26 mouse cellular contexts compared by ENCODE assay signal in the genomic region with DNA sequence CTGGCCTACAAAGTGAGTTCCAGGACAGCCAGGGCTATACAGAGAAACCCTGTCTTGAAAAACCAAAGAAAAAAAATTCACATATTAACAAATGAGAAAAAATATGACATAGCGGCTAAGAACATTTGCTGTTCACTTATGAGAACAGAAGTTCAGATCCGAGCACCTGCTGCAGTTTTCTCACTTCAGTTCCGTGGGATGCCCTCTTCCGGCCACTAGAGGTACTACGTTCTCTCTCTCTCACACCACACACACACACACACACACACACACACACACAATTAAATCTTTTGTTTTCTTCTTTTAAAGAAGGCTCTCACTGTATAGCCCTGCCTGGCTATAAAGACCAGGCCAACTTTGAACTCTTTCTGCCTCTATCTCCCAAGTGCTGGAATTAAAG.
"Had no signal": no experiment of that assay in that cellular context is flagged by ENCODE, and none has a peak within 500 bp of the region (broad histone marks: within the 10 kb centered on the region; RNA-seq: fewer than 3 reads in every experiment).

No protein-coding gene starts in this region.

- H3K27ac ChIP-seq: gastrocnemius, adult 2 months; heart, embryonic 10.5 days; hindbrain, embryonic 10.5 days; hindbrain, embryonic 12.5 days; hindbrain, embryonic 15.5 days; hindbrain, postnatal 0 days; kidney, embryonic 15.5 days; kidney, postnatal 0 days; left cerebral cortex, adult 2 months; limb, embryonic 10.5 days; limb, embryonic 12.5 days; liver, embryonic 13.5 days had no signal

- H3K4me2 ChIP-seq: heart, embryonic 12.5 days; hindbrain, embryonic 12.5 days; hindbrain, embryonic 15.5 days; kidney, embryonic 15.5 days; limb, embryonic 12.5 days; liver, embryonic 11.5 days; liver, embryonic 13.5 days had no signal

- H3K9me3 ChIP-seq: heart, embryonic 10.5 days; hindbrain, embryonic 10.5 days; hindbrain, embryonic 12.5 days; hindbrain, embryonic 15.5 days; kidney, embryonic 15.5 days; limb, embryonic 10.5 days; liver, embryonic 13.5 days had no signal

- H3K4me1 ChIP-seq: heart, embryonic 10.5 days; hindbrain, embryonic 10.5 days; hindbrain, embryonic 12.5 days; hindbrain, embryonic 15.5 days; limb, embryonic 10.5 days; limb, embryonic 12.5 days; liver, embryonic 13.5 days had no signal

- H3K9ac ChIP-seq: heart, embryonic 12.5 days; hindbrain, embryonic 12.5 days; hindbrain, embryonic 15.5 days; kidney, embryonic 15.5 days; limb, embryonic 12.5 days; liver, embryonic 13.5 days had no signal

- H3K4me3 ChIP-seq: gastrocnemius, adult 2 months; heart, embryonic 10.5 days; heart, embryonic 12.5 days; hindbrain, embryonic 10.5 days; hindbrain, embryonic 12.5 days; hindbrain, embryonic 15.5 days; kidney, embryonic 15.5 days; left cerebral cortex, adult 2 months; limb, embryonic 10.5 days; limb, embryonic 12.5 days; liver, embryonic 13.5 days had no signal

- H3K36me3 ChIP-seq: heart, embryonic 10.5 days; heart, embryonic 12.5 days; hindbrain, embryonic 10.5 days; hindbrain, embryonic 12.5 days; hindbrain, embryonic 15.5 days; kidney, embryonic 15.5 days; limb, embryonic 10.5 days; limb, embryonic 12.5 days; liver, embryonic 13.5 days had no signal

- DNase-seq: gastrocnemius, adult 2 months; gastrocnemius, postnatal 10 days; gastrocnemius, postnatal 25 days; heart, adult 18-20 months; heart, postnatal 10 days; heart, postnatal 4 days; kidney, adult 11 months; kidney, adult 2 months; kidney, adult 9 months; kidney, postnatal 14 days; kidney, postnatal 4 days; liver; liver, embryonic 13.5 days had no signal

- ATAC-seq: hindbrain, postnatal 0 days; intestine, embryonic 16.5 days had no signal

- H3K27me3 ChIP-seq: heart, embryonic 12.5 days; hindbrain, embryonic 12.5 days; hindbrain, embryonic 15.5 days; kidney, embryonic 15.5 days; limb, embryonic 12.5 days; liver, embryonic 13.5 days had no signal
